8 mouse cellular contexts compared by ENCODE assay signal in the genomic region with DNA sequence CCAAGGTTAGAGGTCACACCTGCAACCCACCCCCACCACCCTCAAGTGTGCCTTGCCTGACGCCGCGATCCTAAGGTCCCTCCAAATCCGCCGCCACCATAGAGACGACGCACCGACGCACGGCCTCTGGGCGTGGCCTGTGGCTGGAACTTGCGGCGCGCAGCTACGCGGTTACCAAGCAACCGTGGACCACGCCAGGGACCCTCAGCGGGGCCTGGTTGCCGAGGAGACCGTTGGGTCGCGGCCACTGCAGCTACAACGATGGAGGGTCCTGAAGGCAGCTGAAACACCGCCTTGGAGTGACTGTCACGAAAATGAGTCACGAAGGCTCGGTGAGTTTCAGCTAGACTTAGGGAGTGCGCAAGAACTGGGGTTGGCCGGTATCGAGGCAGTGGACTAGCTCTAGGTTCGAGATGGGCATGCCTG. TPM values are rescaled to one million over a fixed set of nuclear protein-coding genes. Genes with fewer than 3 reads are reported as not detected.
DNase-seq lines count a peak whose midpoint lies in the region; ATAC-seq and TF ChIP-seq lines count a peak whose summit lies in the region.

A gene (minus strand): TSS at position 139 of the 426 bp plus-strand sequence.
A gene (plus strand): TSS at position 146 of the 426 bp plus-strand sequence.

- DNase-seq in CD4-positive, CD25-positive, alpha-beta regulatory T cell, adult 2 months (ENCODE audit: low read depth, low spot score) = peak; percentile 73
- peak; percentile 78 for DNase-seq in adrenal gland, adult 2 months
- peak; percentile 92 for DNase-seq in embryonic facial prominence, embryonic 10.5 days (ENCODE audit: low spot score)
- peak; percentile 69 for DNase-seq in kidney, postnatal 14 days
- peak; percentile 50 for DNase-seq in liver, postnatal 0 days
- DNase-seq in thymus, postnatal 36 days = peak; percentile 30 to 54

- TF ChIP-seq CTCF in liver, postnatal 0 days (IDR thresholded peaks at IDR 0.05; ENCODE audit: low read depth) = no peak

- H3K4me3 ChIP-seq in embryonic facial prominence, embryonic 10.5 days = peak within 1 kb of the TSS; percentile 73
- peak within 1 kb of the TSS; percentile 57 for H3K4me3 ChIP-seq in heart, embryonic 13.5 days
- H3K4me3 ChIP-seq in liver, postnatal 0 days (ENCODE audit: low read depth, low read length) = peak within 1 kb of the TSS; percentile 53
- peak within 1 kb of the TSS; percentile 53 for H3K4me3 ChIP-seq in neural tube, embryonic 13.5 days

- H3K36me3 ChIP-seq in embryonic facial prominence, embryonic 10.5 days (replicated peaks) = peaks cover 24% of the 10 kb centered on the region
- H3K36me3 ChIP-seq in heart, embryonic 13.5 days = peaks cover 20% of the 10 kb centered on the region
- H3K36me3 ChIP-seq in liver, postnatal 0 days (replicated peaks; ENCODE audit: insufficient read depth, low read length) = no peaks in the 10 kb centered on the region
- peaks cover 20% of the 10 kb centered on the region for H3K36me3 ChIP-seq in neural tube, embryonic 13.5 days

- H3K9ac ChIP-seq in heart, embryonic 13.5 days = peak within 1 kb of the TSS; percentile 71
- peak within 1 kb of the TSS; percentile 34; the same call in 1 of the 2 replicates for H3K9ac ChIP-seq in liver, postnatal 0 days (replicated peaks)
- H3K9ac ChIP-seq in neural tube, embryonic 13.5 days = peak within 1 kb of the TSS; percentile 76

- H3K4me2 ChIP-seq in heart, embryonic 13.5 days = peak within 1 kb of the TSS; percentile 74
- H3K4me2 ChIP-seq in liver, postnatal 0 days (ENCODE audit: low read depth, low read length) = peak within 1 kb of the TSS; percentile 85
- peak within 1 kb of the TSS; percentile 86 for H3K4me2 ChIP-seq in neural tube, embryonic 13.5 days

- H3K27ac ChIP-seq in embryonic facial prominence, embryonic 10.5 days (replicated peaks) = peak within 1 kb of the TSS; percentile 80
- no peak within 1 kb of the TSS for H3K27ac ChIP-seq in heart, embryonic 13.5 days (replicated peaks)
- no peak within 1 kb of the TSS for H3K27ac ChIP-seq in liver, postnatal 0 days (ENCODE audit: low read depth)
- H3K27ac ChIP-seq in neural tube, embryonic 13.5 days (replicated peaks) = peak within 1 kb of the TSS; percentile 52; the same call in 1 of the 2 replicates

- peaks cover 35% of the 10 kb centered on the region for H3K4me1 ChIP-seq in embryonic facial prominence, embryonic 10.5 days
- peaks cover 19% of the 10 kb centered on the region for H3K4me1 ChIP-seq in heart, embryonic 13.5 days
- H3K4me1 ChIP-seq in liver, postnatal 0 days (ENCODE audit: insufficient read depth) = peaks cover 8% of the 10 kb centered on the region
- peaks cover 32% of the 10 kb centered on the region for H3K4me1 ChIP-seq in neural tube, embryonic 13.5 days (replicated peaks)

- no peaks in the 10 kb centered on the region for H3K9me3 ChIP-seq in embryonic facial prominence, embryonic 10.5 days
- no peaks in the 10 kb centered on the region for H3K9me3 ChIP-seq in heart, embryonic 13.5 days
- H3K9me3 ChIP-seq in liver, postnatal 0 days (ENCODE audit: low read length) = no peaks in the 10 kb centered on the region
- no peaks in the 10 kb centered on the region for H3K9me3 ChIP-seq in neural tube, embryonic 13.5 days

- peaks cover 32% of the 10 kb centered on the region for H3K27me3 ChIP-seq in embryonic facial prominence, embryonic 10.5 days (replicated peaks; ENCODE audit: low read depth, poor library complexity, severe bottlenecking)
- H3K27me3 ChIP-seq in heart, embryonic 13.5 days (replicated peaks) = peaks cover 33% of the 10 kb centered on the region
- peaks cover 20% of the 10 kb centered on the region for H3K27me3 ChIP-seq in liver, postnatal 0 days (ENCODE audit: insufficient read depth, low read length)
- H3K27me3 ChIP-seq in neural tube, embryonic 13.5 days = peaks cover 15% of the 10 kb centered on the region

- no peak for TF ChIP-seq EP300 in liver, postnatal 0 days (IDR thresholded peaks at IDR 0.05; ENCODE audit: low read depth)

- ATAC-seq in heart, embryonic 13.5 days (ENCODE audit: extremely low read depth, insufficient number of reproducible peaks, low FRiP score, low TSS enrichment) = 0 out of 2 replicates have a peak, but pooled peaks have one; percentile 26
- ATAC-seq in liver, postnatal 0 days = peak; percentile 32; the same call in 1 of the 2 replicates
- peak; percentile 88 for ATAC-seq in neural tube, embryonic 13.5 days (ENCODE audit: low read depth)

- 2% methylated on average over 32 of the region's 32 CpGs for WGBS in embryonic facial prominence, embryonic 10.5 days
- 2% methylated on average over 32 of the region's 32 CpGs for WGBS in heart, embryonic 13.5 days
- WGBS in liver, postnatal 0 days (ENCODE audit: insufficient replicate concordance) = 2% methylated on average over 32 of the region's 32 CpGs
- under 1% methylated on average over 32 of the region's 32 CpGs for WGBS in neural tube, embryonic 13.5 days

RNA-seq across cellular contexts. Expression of the first gene that starts in this region (rescaled TPM):
- 1 to 10 TPM; 2.2 to 4.7 TPM for total RNA-seq in adrenal gland, adult 2 months (2021)
- 3.4 and 4.8 TPM in 2 replicates for polyA plus RNA-seq in adrenal gland, adult 2 months (2012; rRNA removed)
- 10.2 and 11.2 TPM in 2 replicates for polyA plus RNA-seq in embryonic facial prominence, embryonic 10.5 days (2016; fragmentation: Nextera tagmentation; extraction: Ambion mirVana)
- 7.0 and 7.5 TPM in 2 replicates for polyA plus RNA-seq in heart, embryonic 13.5 days (2015; fragmentation: Nextera tagmentation; extraction: Ambion mirVana)
- 0.17 and 0.20 TPM in 2 replicates for polyA plus RNA-seq in liver, postnatal 0 days (2015; fragmentation: Nextera tagmentation; extraction: Ambion mirVana)
- polyA plus RNA-seq in neural tube, embryonic 13.5 days (2015; fragmentation: Nextera tagmentation; extraction: Ambion mirVana) = 14.9 and 16.0 TPM in 2 replicates

RNA-seq across cellular contexts. Expression of the second gene that starts in this region (rescaled TPM):
- 1 to 10 TPM; 1.1 to 1.3 TPM for total RNA-seq in adrenal gland, adult 2 months (2021)
- polyA plus RNA-seq in adrenal gland, adult 2 months (2012; rRNA removed) = 1.0 and 1.4 TPM in 2 replicates
- polyA plus RNA-seq in embryonic facial prominence, embryonic 10.5 days (2016; fragmentation: Nextera tagmentation; extraction: Ambion mirVana) = 1.3 and 2.1 TPM in 2 replicates
- polyA plus RNA-seq in heart, embryonic 13.5 days (2015; fragmentation: Nextera tagmentation; extraction: Ambion mirVana) = 0.55 and 0.64 TPM in 2 replicates
- 0.25 and 0.27 TPM in 2 replicates for polyA plus RNA-seq in liver, postnatal 0 days (2015; fragmentation: Nextera tagmentation; extraction: Ambion mirVana)
- 2.1 and 3.3 TPM in 2 replicates for polyA plus RNA-seq in neural tube, embryonic 13.5 days (2015; fragmentation: Nextera tagmentation; extraction: Ambion mirVana)

Comparison
In these comparisons a context has a peak if more than half of its experiments do, and no peak if none do; other contexts are left out.
1. Peak in DNase-seq, ATAC-seq, H3K4me3 ChIP-seq, H3K9ac ChIP-seq and H3K4me2 ChIP-seq in liver, postnatal 0 days; RNA of the genes that start here not detected or under 1 TPM.
2. DNase-seq: peak in every context shown above with its lines; median percentile 92 in embryonic facial prominence, embryonic 10.5 days; 78 in adrenal gland, adult 2 months; 73 in CD4-positive, CD25-positive, alpha-beta regulatory T cell, adult 2 months; 69 in kidney, postnatal 14 days; 50 in liver, postnatal 0 days; 42 in thymus, postnatal 36 days.
3. H3K27ac ChIP-seq: peak in embryonic facial prominence, embryonic 10.5 days (single experiment) and neural tube, embryonic 13.5 days (single experiment); none in heart, embryonic 13.5 days (single experiment) and liver, postnatal 0 days (single experiment).
4. ATAC-seq: peak in every context shown above with its lines; median percentile 88 in neural tube, embryonic 13.5 days; 32 in liver, postnatal 0 days; 26 in heart, embryonic 13.5 days.
5. Peak in every context shown above with its lines, with median percentiles within 50 percentile points of each other: H3K4me3 ChIP-seq, H3K4me2 ChIP-seq and H3K9ac ChIP-seq.